Comparison of ENCODE assay signal across 12 mouse cellular contexts in the genomic region with DNA sequence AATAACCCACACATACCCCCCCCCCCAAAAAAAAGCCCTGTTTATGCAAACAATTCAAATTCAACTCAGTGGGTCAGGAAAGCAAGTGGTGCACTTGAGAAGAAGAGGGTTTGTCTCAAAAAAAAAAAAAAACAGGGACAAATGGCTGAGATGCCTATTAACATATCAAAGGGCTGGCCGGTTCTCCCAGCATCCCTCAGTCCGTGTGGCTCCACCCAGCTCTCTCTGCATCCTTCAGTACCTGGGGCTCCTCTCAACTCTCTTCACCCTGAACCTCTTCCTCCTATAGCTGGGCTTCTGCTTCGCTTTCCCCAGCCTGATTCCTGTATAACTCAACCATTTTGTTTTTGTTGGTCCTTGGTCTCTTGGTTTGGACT. TPM values are rescaled to one million over a fixed set of nuclear protein-coding genes. Genes with fewer than 3 reads are reported as not detected.
DNase-seq lines count a peak whose midpoint lies in the region; ATAC-seq lines count a peak whose summit lies in the region.
"Had no signal": no experiment of that assay in that cellular context is flagged by ENCODE, and none has a peak within 500 bp of the region (broad histone marks: within the 10 kb centered on the region; RNA-seq: fewer than 3 reads in every experiment).

No protein-coding gene starts in this region.

- no peaks in the 10 kb centered on the region for H3K36me3 ChIP-seq in hindbrain, embryonic 11.5 days (ENCODE audit: control insufficient read depth, insufficient read depth, low read length)
- no peaks in the 10 kb centered on the region for H3K36me3 ChIP-seq in midbrain, embryonic 15.5 days (replicated peaks)
- H3K36me3 ChIP-seq: liver, embryonic 15.5 days had no signal

- no peaks in the 10 kb centered on the region for H3K9me3 ChIP-seq in hindbrain, embryonic 11.5 days (ENCODE audit: control insufficient read depth, low read length)
- 0 out of 2 replicates have a peak, but pooled peaks cover 3% of the 10 kb centered on the region for H3K9me3 ChIP-seq in midbrain, embryonic 15.5 days
- H3K9me3 ChIP-seq: liver, embryonic 15.5 days had no signal

- H3K27me3 ChIP-seq in hindbrain, embryonic 11.5 days (ENCODE audit: control insufficient read depth, insufficient read depth, low read length), result no peaks in the 10 kb centered on the region
- H3K27me3 ChIP-seq in midbrain, embryonic 15.5 days (replicated peaks), result no peaks in the 10 kb centered on the region; the same call in 1 of the 2 replicates
- H3K27me3 ChIP-seq: liver, embryonic 15.5 days had no signal

- peak; percentile 97 for DNase-seq in ES-CJ7 (ENCODE audit: low read depth, low spot score)
- peak; percentile 11 for DNase-seq in embryo, embryonic 11.5 days (ENCODE audit: low read depth, low spot score)
- DNase-seq in hindbrain, embryonic 11.5 days (ENCODE audit: low spot score), result peak; percentile 65
- no peak for DNase-seq in cerebellum, adult 18-20 months
- DNase-seq in ovary, adult 18-20 months (ENCODE audit: low spot score), result no peak
- no peak for DNase-seq in spleen, adult 12 weeks (ENCODE audit: low spot score)
- no peak for DNase-seq in urinary bladder, postnatal 14 days (ENCODE audit: low spot score)
- DNase-seq: gastrocnemius, postnatal 36 days; heart, postnatal 4 days; thymus, postnatal 25 days had no signal

- no peaks in the 10 kb centered on the region for H3K4me1 ChIP-seq in hindbrain, embryonic 11.5 days (replicated peaks; ENCODE audit: control insufficient read depth, insufficient read depth, low read length)
- H3K4me1 ChIP-seq in midbrain, embryonic 15.5 days, result peaks cover 7% of the 10 kb centered on the region; the same call in 1 of the 2 replicates
- H3K4me1 ChIP-seq: liver, embryonic 15.5 days had no signal

- peak overlapping the region; percentile 60 for H3K27ac ChIP-seq in hindbrain, embryonic 11.5 days (ENCODE audit: low read depth, low read length)
- H3K27ac ChIP-seq in midbrain, embryonic 15.5 days, result 0 out of 2 replicates have a peak overlapping the region, but pooled peaks have one; percentile 25
- H3K27ac ChIP-seq: liver, embryonic 15.5 days had no signal

- H3K9ac ChIP-seq in hindbrain, embryonic 11.5 days (ENCODE audit: low read depth, low read length), result no peak overlapping the region
- H3K9ac ChIP-seq in midbrain, embryonic 15.5 days, result no peak overlapping the region
- H3K9ac ChIP-seq: liver, embryonic 15.5 days had no signal

- ATAC-seq in hindbrain, embryonic 11.5 days (ENCODE audit: low FRiP score), result peak; percentile 93
- peak; percentile 87 for ATAC-seq in midbrain, embryonic 15.5 days (replicated peaks)

- no peak overlapping the region for H3K4me3 ChIP-seq in hindbrain, embryonic 11.5 days (ENCODE audit: low read depth, low read length)
- H3K4me3 ChIP-seq in midbrain, embryonic 15.5 days, result peak overlapping the region; percentile 10; the same call in 1 of the 2 replicates
- H3K4me3 ChIP-seq: liver, embryonic 15.5 days had no signal

- WGBS in hindbrain, embryonic 11.5 days, result 5% methylated on average over 3 of the region's 3 CpGs
- WGBS in midbrain, embryonic 15.5 days, result 5% methylated on average over 3 of the region's 3 CpGs

- no peak overlapping the region for H3K4me2 ChIP-seq in hindbrain, embryonic 11.5 days (replicated peaks; ENCODE audit: low read depth, low read length)
- H3K4me2 ChIP-seq in midbrain, embryonic 15.5 days, result peak overlapping the region; percentile 28
- H3K4me2 ChIP-seq: liver, embryonic 15.5 days had no signal

RNA-seq across cellular contexts. Expression of gene 2510009E07Rik, which starts 7.8 kb away (rescaled TPM):
- polyA plus RNA-seq in hindbrain, embryonic 11.5 days (2014; fragmentation: Nextera tagmentation; extraction: Ambion mirVana), result 28.1 and 33.8 TPM in 2 replicates
- polyA plus RNA-seq in midbrain, embryonic 15.5 days (2015; fragmentation: Nextera tagmentation; extraction: Ambion mirVana), result 60.1 and 61.7 TPM in 2 replicates

Comparison
In these comparisons a context has a peak if more than half of its experiments do, and no peak if none do; other contexts are left out.
1. DNase-seq: peak in ES-CJ7 (single experiment), embryo, embryonic 11.5 days (single experiment) and hindbrain, embryonic 11.5 days (single experiment); none in cerebellum, adult 18-20 months (0 of 2), ovary, adult 18-20 months (single experiment), spleen, adult 12 weeks (single experiment) and urinary bladder, postnatal 14 days (single experiment).